Mouse (Mus musculus) forebrain, embryonic 16.5 days (tissue): ENCODE data around the gene Chrnb4. TPM values are rescaled to one million over a fixed set of nuclear protein-coding genes. Genes with fewer than 3 reads are reported as not detected.

Experiments used
- ATAC-seq: fragments of 200-750 bp; cut with Nextera tagmentation; 2 replicates; pipeline ENCODE4 v1.8.0; 2017; ENCODE audit warnings: mild to moderate bottlenecking, moderate library complexity
- H3K27ac ChIP-seq: fragments of 300-500 bp; sonication (generic); 2 replicates; pipeline ENCODE4 v1.5.1; 2014; ENCODE audit warnings: low read length, control low read depth
- H3K27me3 ChIP-seq: fragments of 300-500 bp; sonication (generic); replicated peaks from 2 replicates; pipeline ENCODE4 v1.6.1; 2014; ENCODE audit warnings: low read length; ENCODE audit not compliant: control insufficient read depth, insufficient read depth
- H3K36me3 ChIP-seq: fragments of 300-500 bp; sonication (generic); 2 replicates; pipeline ENCODE4 v1.6.1; 2014; ENCODE audit not compliant: control insufficient read depth, insufficient read depth
- H3K4me1 ChIP-seq: fragments of 300-500 bp; sonication (generic); replicated peaks from 2 replicates; pipeline ENCODE4 v1.6.1; 2014; ENCODE audit warnings: low read length; ENCODE audit not compliant: control insufficient read depth, insufficient read depth
- H3K4me2 ChIP-seq: fragments of 300-500 bp; sonication (generic); 2 replicates; pipeline ENCODE4 v1.6.1; 2014; ENCODE audit warnings: mild to moderate bottlenecking, low read length, control low read depth
- H3K4me3 ChIP-seq: fragments of 300-500 bp; sonication (generic); replicated peaks from 2 replicates; pipeline ENCODE4 v1.5.1; 2014; ENCODE audit warnings: mild to moderate bottlenecking, low read length, control low read depth
- H3K9ac ChIP-seq: fragments of 300-500 bp; sonication (generic); replicated peaks from 2 replicates; pipeline ENCODE4 v1.6.1; 2014; ENCODE audit warnings: low read depth, low read length, control low read depth
- H3K9me3 ChIP-seq: fragments of 300-500 bp; sonication (generic); 2 replicates; pipeline ENCODE4 v1.6.1; 2016; ENCODE audit warnings: low read length; ENCODE audit not compliant: control insufficient read depth
- WGBS: fragments of 180-500 bp; shearing (Covaris S2); extraction: QIAGEN DNeasy Blood & Tissue Kit; methylation state at CpG from one replicate; pipeline ENCODE4 v1.1.7; 2014; 5-methylcytosine and 5-hydroxymethylcytosine counted together
- polyA plus RNA-seq: library from polyadenylated mRNA; unstranded; fragments of >200 nt; fragmentation: Nextera tagmentation; extraction: Ambion mirVana; gene quantifications from 2 replicates; pipeline ENCODE4 v1.2.1, GENCODE M21; 2015

The Chrnb4 gene
- 0.35 and 0.41 TPM in 2 replicates for polyA plus RNA-seq

- H3K4me1 ChIP-seq = peaks cover 10% of the 10 kb centered on the region
- WGBS = under 1% methylated on average over 23 of the region's 23 CpGs
- no peaks in the 10 kb centered on the region for H3K9me3 ChIP-seq
- no peak within 1 kb of the TSS for H3K27ac ChIP-seq
- H3K9ac ChIP-seq = peak within 1 kb of the TSS; percentile 51; the same call in 1 of the 2 replicates
- H3K36me3 ChIP-seq = no peaks in the 10 kb centered on the region
- peak within 1 kb of the TSS; percentile 49 for H3K4me3 ChIP-seq
- ATAC-seq = peak; percentile 47
- H3K4me2 ChIP-seq = peak within 1 kb of the TSS; percentile 91
- no peaks in the 10 kb centered on the region for H3K27me3 ChIP-seq
Measured at GRCm38 (mm10) chr9:55048211-55048880, at the start of gene Chrnb4. Chrnb4 (minus strand) TSS chr9:55048779.

- no peak overlapping the region for H3K27ac ChIP-seq
- H3K36me3 ChIP-seq = no peaks in the 10 kb centered on the region
- H3K4me2 ChIP-seq = no peak overlapping the region
- no peak for ATAC-seq
- no peaks in the 10 kb centered on the region for H3K4me1 ChIP-seq
- WGBS = 93% methylated on average over 4 of the region's 4 CpGs
- no peaks in the 10 kb centered on the region for H3K27me3 ChIP-seq
- no peak overlapping the region for H3K9ac ChIP-seq
- no peak overlapping the region for H3K4me3 ChIP-seq
- no peaks in the 10 kb centered on the region for H3K9me3 ChIP-seq
Measured at GRCm38 (mm10) chr9:55096870-55097269, 48.3 kb upstream of the Chrnb4 start.

GRCm38 (mm10) chr9:55096033-55096432, 47.5 kb upstream of the Chrnb4 start:
- Histone ChIP-seq H3K27me3 (no peaks in the 10 kb centered on the region), H3K27ac (no peak overlapping the region), H3K4me3 (no peak overlapping the region), H3K4me1 (no peaks in the 10 kb centered on the region), H3K36me3 (no peaks in the 10 kb centered on the region), H3K9me3 (no peaks in the 10 kb centered on the region), H3K9ac (no peak overlapping the region), H3K4me2 (no peak overlapping the region)
- 71% methylated on average over 3 of the region's 3 CpGs for WGBS
- no peak for ATAC-seq

- ATAC-seq = no peak
- 64% methylated on average over 5 of the region's 5 CpGs for WGBS
Measured at GRCm38 (mm10) chr9:55090141-55090540, 41.6 kb upstream of the Chrnb4 start.

GRCm38 (mm10) chr9:55089226-55089625, 40.6 kb upstream of the Chrnb4 start:
- Histone ChIP-seq H3K4me1 (no peaks in the 10 kb centered on the region), H3K4me2 (no peak overlapping the region), H3K27me3 (no peaks in the 10 kb centered on the region), H3K4me3 (no peak overlapping the region), H3K9ac (no peak overlapping the region), H3K27ac (no peak overlapping the region), H3K36me3 (no peaks in the 10 kb centered on the region), H3K9me3 (no peaks in the 10 kb centered on the region)
- 85% methylated on average over 2 of the region's 2 CpGs for WGBS
- no peak for ATAC-seq

More at GRCm38 (mm10) chr9:55090141-55090540, 41.6 kb upstream of the Chrnb4 start:
- Histone ChIP-seq H3K36me3 (no peaks in the 10 kb centered on the region), H3K9ac (no peak overlapping the region), H3K4me2 (no peak overlapping the region), H3K4me3 (no peak overlapping the region), H3K27ac (no peak overlapping the region), H3K4me1 (no peaks in the 10 kb centered on the region), H3K9me3 (no peaks in the 10 kb centered on the region), H3K27me3 (no peaks in the 10 kb centered on the region)

GRCm38 (mm10) chr9:55083154-55083913, 34.8 kb upstream of the Chrnb4 start:
- H3K27ac ChIP-seq = no peak overlapping the region
- 9% methylated on average over 7 of the region's 7 CpGs for WGBS

GRCm38 (mm10) chr9:55067965-55068265, 19.3 kb upstream of the Chrnb4 start:
- Histone ChIP-seq H3K4me1 (peaks cover 11% of the 10 kb centered on the region), H3K36me3 (no peaks in the 10 kb centered on the region), H3K9me3 (no peaks in the 10 kb centered on the region), H3K27ac (peak overlapping the region; percentile 37; the same call in 1 of the 2 replicates), H3K4me3 (no peak overlapping the region), H3K4me2 (no peak overlapping the region), H3K9ac (no peak overlapping the region), H3K27me3 (no peaks in the 10 kb centered on the region)
- no peak for ATAC-seq
- 27% methylated on average over 5 of the region's 5 CpGs for WGBS

More at GRCm38 (mm10) chr9:55083154-55083913, 34.8 kb upstream of the Chrnb4 start:
- Histone ChIP-seq H3K9ac (no peak overlapping the region), H3K27me3 (no peaks in the 10 kb centered on the region), H3K4me1 (peaks cover 9% of the 10 kb centered on the region; the same call in 1 of the 2 replicates), H3K4me2 (no peak overlapping the region), H3K36me3 (no peaks in the 10 kb centered on the region), H3K4me3 (no peak overlapping the region), H3K9me3 (no peaks in the 10 kb centered on the region)
- peak; percentile 92 for ATAC-seq

GRCm38 (mm10) chr9:55067260-55067964, 18.8 kb upstream of the Chrnb4 start:
- H3K9ac ChIP-seq = no peak overlapping the region
- H3K36me3 ChIP-seq = no peaks in the 10 kb centered on the region
- H3K4me3 ChIP-seq = no peak overlapping the region
- H3K4me1 ChIP-seq = peaks cover 11% of the 10 kb centered on the region
- H3K27me3 ChIP-seq = no peaks in the 10 kb centered on the region
- H3K27ac ChIP-seq = peak overlapping the region; percentile 37; the same call in 1 of the 2 replicates
- no peak overlapping the region for H3K4me2 ChIP-seq
- WGBS = 3% methylated on average over 8 of the region's 8 CpGs
- no peaks in the 10 kb centered on the region for H3K9me3 ChIP-seq
- ATAC-seq = peak; percentile 80

GRCm38 (mm10) chr9:55065241-55065640, 16.7 kb upstream of the Chrnb4 start:
- WGBS = 87% methylated on average over 9 of the region's 9 CpGs
- Histone ChIP-seq H3K4me3 (no peak overlapping the region), H3K9ac (no peak overlapping the region), H3K36me3 (no peaks in the 10 kb centered on the region), H3K4me2 (no peak overlapping the region), H3K4me1 (peaks cover 11% of the 10 kb centered on the region), H3K9me3 (no peaks in the 10 kb centered on the region), H3K27me3 (no peaks in the 10 kb centered on the region), H3K27ac (no peak overlapping the region)
- ATAC-seq = no peak
